Mouse (Mus musculus): ENCODE data around the gene Slc25a15. TPM values are rescaled to one million over a fixed set of nuclear protein-coding genes. Genes with fewer than 3 reads are reported as not detected.

Slc25a15 gene
- 1 to 10 TPM; 2.0 to 3.0 TPM for total RNA-seq (2023)

DNA sequence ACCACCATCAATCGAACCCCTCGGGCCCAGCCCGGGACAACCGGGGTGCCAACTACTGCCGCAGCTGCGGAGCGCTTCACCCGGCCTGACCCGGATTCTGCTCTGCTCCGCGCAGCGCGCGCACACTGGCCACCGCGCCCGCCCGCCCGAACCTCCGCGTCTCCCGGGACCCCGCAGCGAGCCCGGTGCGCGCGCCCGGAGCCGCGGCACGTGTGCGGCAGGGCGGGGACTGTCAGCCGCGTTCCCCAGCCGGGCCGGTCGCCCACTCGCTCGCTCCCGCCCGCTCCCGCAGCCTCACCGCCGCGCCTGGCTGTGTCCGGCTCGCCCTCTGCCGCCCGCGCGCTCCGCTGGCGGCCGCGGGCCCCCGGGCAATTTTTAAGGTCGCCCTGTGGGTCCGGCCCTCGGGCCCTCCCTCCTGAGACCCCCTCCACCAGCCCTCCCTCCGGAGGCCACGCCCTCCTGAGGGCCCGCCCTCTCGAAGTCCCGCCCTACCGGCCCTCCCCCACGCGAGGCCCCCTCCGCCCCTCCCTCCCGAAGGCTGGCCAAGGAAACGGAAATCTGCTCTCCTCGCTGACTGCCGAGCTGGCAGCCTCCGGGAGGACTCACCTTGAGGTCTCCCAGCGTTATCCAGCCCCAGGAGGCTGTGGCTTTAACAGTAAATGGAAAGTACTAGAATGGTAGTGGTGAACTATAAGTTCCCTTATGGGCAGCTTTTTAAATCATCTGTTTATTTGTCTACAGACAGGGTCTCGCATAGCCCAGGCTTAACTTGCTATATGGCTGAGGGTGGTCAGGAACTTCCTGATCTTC lies at the start of gene Slc25a15:
Slc25a15 (minus strand) TSS at position 456 of the 810 bp plus-strand sequence.

GRCm38 (mm10) chr8:22411282-22411702 lies 12.9 kb upstream of the Slc25a15 start, which contains the start of gene Mrps31:
TSS of gene Mrps31 (plus strand) at chr8:22411361.

Other genes with a start within 250 kb of the Slc25a15 start
- gene Nek3, start 232.2 kb downstream of the Slc25a15 start, total RNA-seq (2023) = 1 to 10 TPM; 1.0 to 1.3 TPM
- 10 to 100 TPM; 16.8 to 18.5 TPM for gene Ckap2, start 212.8 kb downstream of the Slc25a15 start, total RNA-seq (2023)
- gene Vps36, start 205.8 kb downstream of the Slc25a15 start, total RNA-seq (2023) = 10 to 100 TPM; 24.2 to 25.9 TPM
- under 1 TPM; 0.24 to 0.66 TPM for gene Thsd1, start 171.3 kb downstream of the Slc25a15 start, total RNA-seq (2023)
- gene Tpte, start 115.2 kb downstream of the Slc25a15 start, total RNA-seq (2023) = not detected
- gene Mrps31, start 12.8 kb upstream of the Slc25a15 start, total RNA-seq (2023) = 1 to 10 TPM; 7.9 to 8.5 TPM

Data from neutrophil, adult 59 days (primary cell).